Mouse (Mus musculus) layer of hippocampus, adult 11-12 months (tissue): Measurements from ENCODE around the gene Ap1s2.

Experiments
- DNase-seq: peaks from one replicate; pipeline ENCODE4 v3.0.0; 2022; ENCODE audit warnings: low spot score

The Ap1s2 gene

DNA sequence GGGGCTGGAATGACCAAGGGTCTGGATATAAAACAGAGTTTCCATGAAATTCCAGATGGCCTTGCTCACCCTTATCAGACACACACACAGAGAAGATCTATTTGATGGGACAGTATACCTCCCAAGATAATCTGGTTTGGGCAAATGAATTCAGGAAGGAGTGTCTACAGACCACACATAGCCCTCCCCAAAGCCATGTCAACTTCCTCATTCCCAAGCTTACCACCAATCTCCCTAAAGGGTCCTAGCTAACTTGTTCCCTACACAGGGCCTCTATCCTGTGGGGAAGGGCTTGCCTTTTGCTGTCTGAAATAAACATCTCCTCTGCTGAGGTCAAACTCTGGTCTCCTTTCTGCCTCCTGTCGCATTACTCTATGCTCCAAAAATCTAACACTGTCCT, 72.3 kb downstream of the Ap1s2 start:
- no peak for DNase-seq

- DNase-seq, result no peak
These were observed 72.7 kb downstream of the Ap1s2 start for GRCm38 (mm10) chrX:163981500-163981899.

- no peak for DNase-seq
These were observed 73.3 kb downstream of the Ap1s2 start for GRCm38 (mm10) chrX:163982129-163982528.
